Mouse (Mus musculus): ENCODE results near the gene Skap2.

- no peak for TF ChIP-seq POLR2A (IDR thresholded peaks at IDR 0.05; ENCODE audit: insufficient read length, low read depth)
- TF ChIP-seq E2F4 (IDR thresholded peaks at IDR 0.05; ENCODE audit: insufficient read depth) = no peak
- no peak for TF ChIP-seq CEBPB (IDR thresholded peaks at IDR 0.05; ENCODE audit: insufficient read depth, poor library complexity, severe bottlenecking)
- TF ChIP-seq POLR2AphosphoS2 (IDR thresholded peaks at IDR 0.05; ENCODE audit: insufficient read length, low read depth) = no peak
- no peak for TF ChIP-seq MYOG (IDR thresholded peaks at IDR 0.05; ENCODE audit: control insufficient read depth in 1 of 3, insufficient read depth in 1 of 3, insufficient read length in 2 of 3, low read depth in 2 of 3)
- no peak for TF ChIP-seq MAX (IDR thresholded peaks at IDR 0.05; ENCODE audit: low read depth)
- no peak for TF ChIP-seq TCF12 (IDR thresholded peaks at IDR 0.05; ENCODE audit: insufficient read depth, poor library complexity, severe bottlenecking)
- TF ChIP-seq MYOD1 (IDR thresholded peaks at IDR 0.05; ENCODE audit: control insufficient read depth in 1 of 3, insufficient read length in 2 of 3, low read depth in 2 of 3) = no peak
- TF ChIP-seq TCF3 (IDR thresholded peaks at IDR 0.05; ENCODE audit: insufficient read length, low read depth) = no peak
- no peak for TF ChIP-seq REST (IDR thresholded peaks at IDR 0.05; ENCODE audit: insufficient read depth, insufficient read length)
- TF ChIP-seq USF1 (IDR thresholded peaks at IDR 0.05; ENCODE audit: low read depth) = no peak
These were observed 45.8 kb upstream of the Skap2 start for GRCm38 (mm10) chr6:52058120-52058519.

Measured in myocyte (in vitro differentiated cells).